Mouse (Mus musculus) sigmoid colon, adult 10 weeks (tissue): ENCODE data around the gene Fpr-rs6. TPM values are rescaled to one million over a fixed set of nuclear protein-coding genes. Genes with fewer than 3 reads are reported as not detected.

ENCODE experiments used
- polyA plus RNA-seq: library from polyadenylated mRNA; stranded (reverse); fragments of 350-450 nt; fragmentation: Illumina TruSeq; extraction: RNeasy Lipid Tissue Mini Kit (QIAGEN cat#74804); gene quantifications from one replicate; pipeline ENCODE4 v1.2.3, GENCODE M21; 2014; ENCODE audit warnings: low read depth, low replicate concordance

The Fpr-rs6 gene
- polyA plus RNA-seq: not detected

DNA sequence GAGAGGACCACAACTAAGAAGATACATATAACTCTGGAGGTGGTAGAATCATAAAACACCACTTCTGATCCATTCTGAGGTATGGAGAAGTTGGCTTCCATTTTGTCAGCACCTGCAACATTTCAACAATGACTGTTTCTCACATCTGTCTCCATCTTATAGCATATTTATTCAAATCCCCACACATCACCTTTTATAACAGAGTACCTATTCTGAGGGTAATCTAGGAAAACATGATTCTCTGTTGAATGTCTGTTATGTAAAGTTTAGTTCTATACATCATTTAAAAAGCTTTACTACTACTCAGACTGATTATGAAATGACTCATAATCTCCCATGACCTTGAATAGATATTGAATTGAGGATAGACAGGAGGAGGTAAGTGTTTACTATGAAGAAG is at the start of gene Fpr-rs6:
Fpr-rs6 (minus strand) TSS at position 101 of the 400 bp plus-strand sequence.

Other genes with a start within 250 kb of the Fpr-rs6 start
- gene Vmn2r104, start 134.8 kb downstream of the Fpr-rs6 start, polyA plus RNA-seq: not detected
- gene Fpr-rs7, start 68.9 kb downstream of the Fpr-rs6 start, polyA plus RNA-seq: not detected
- gene Vmn2r105, start 52.0 kb upstream of the Fpr-rs6 start, polyA plus RNA-seq: not detected
- not detected for gene Vmn2r106, start 102.5 kb upstream of the Fpr-rs6 start, polyA plus RNA-seq
- gene Vmn2r107, start 162.1 kb upstream of the Fpr-rs6 start, polyA plus RNA-seq: not detected
- gene Vmn1r224, start 231.0 kb upstream of the Fpr-rs6 start, polyA plus RNA-seq: not detected